Mouse (Mus musculus): ENCODE results near the gene Ccdc170.

DNA sequence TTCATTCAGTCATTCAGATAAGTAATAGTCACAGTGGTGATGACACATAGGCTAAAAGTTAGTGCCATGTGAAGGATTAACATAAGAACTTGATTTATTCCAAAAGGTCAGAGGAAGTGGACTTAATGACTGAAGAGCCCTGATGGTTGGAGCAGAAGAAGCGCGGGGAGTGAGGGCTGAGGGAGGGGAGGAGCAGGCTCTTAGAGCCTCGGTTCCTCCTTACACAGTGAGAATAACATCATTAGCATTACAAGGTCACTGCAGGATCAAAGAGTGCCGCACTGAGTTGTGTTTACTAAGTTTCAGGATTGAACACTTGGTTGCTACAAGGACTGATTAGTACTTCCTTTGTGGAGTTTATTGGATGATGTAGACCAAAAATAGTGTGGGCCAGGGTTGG is 10.6 kb downstream of the Ccdc170 start:
- TF ChIP-seq POLR2A (IDR thresholded peaks at IDR 0.05; ENCODE audit: low read depth, low read length) (no peak), CTCF (conservative IDR thresholded peaks at IDR 0.05; ENCODE audit: insufficient read depth, insufficient read length, low read depth, low read length) (no peak)

All from kidney, adult 2 months (tissue).